Mouse (Mus musculus) megakaryocyte, embryonic 14.5 days (primary cell): ENCODE results near the gene Art5.

ENCODE experiments used
- FLI1 ChIP-seq: IDR thresholded peaks from 2 replicates; pipeline ENCODE4 v1.6.1; 2012; ENCODE audit warnings: low read length, inconsistent platforms, mixed read lengths
- GATA1 ChIP-seq: IDR thresholded peaks from 3 replicates; pipeline ENCODE4 v1.6.1; 2012; ENCODE audit warnings: mixed read lengths, low read length, inconsistent platforms, borderline replicate concordance

GRCm38 (mm10) chr7:102080311-102080710 lies 29.0 kb downstream of the Art5 start:
- TF ChIP-seq GATA1 (no peak), FLI1 (no peak)
